In the genomic region with DNA sequence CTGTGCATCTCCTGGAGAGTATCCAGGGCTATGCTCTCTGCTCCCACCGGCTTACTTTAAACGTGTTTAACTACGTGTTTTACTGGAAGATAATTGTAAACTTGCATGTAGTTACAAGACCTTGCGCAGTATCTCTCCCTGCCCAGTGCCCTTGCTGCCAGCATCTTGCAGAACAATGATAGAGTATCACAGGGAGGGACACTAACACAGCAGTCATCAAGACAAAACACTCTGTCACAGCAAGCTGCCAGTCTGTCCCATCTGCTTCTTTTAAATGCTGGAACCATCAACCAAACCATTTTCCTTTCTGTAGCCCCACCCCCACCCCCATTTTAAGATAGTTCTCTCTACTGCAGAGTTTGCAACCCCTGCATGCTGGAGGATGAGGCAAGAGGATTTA, we compare ENCODE assay signal across 14 mouse cellular contexts. TPM values are rescaled to one million over a fixed set of nuclear protein-coding genes. Genes with fewer than 3 reads are reported as not detected.
DNase-seq lines count a peak whose midpoint lies in the region; ATAC-seq and TF ChIP-seq lines count a peak whose summit lies in the region.
"Had no signal": no experiment of that assay in that cellular context is flagged by ENCODE, and none has a peak within 500 bp of the region (broad histone marks: within the 10 kb centered on the region; RNA-seq: fewer than 3 reads in every experiment).

No protein-coding gene starts in this region.

- TF ChIP-seq CTCF in left cerebral cortex, adult 2 months (IDR thresholded peaks at IDR 0.05) = no peak

- H3K27ac ChIP-seq in forebrain, embryonic 14.5 days (ENCODE audit: low read depth, low read length) = 0 out of 2 replicates have a peak overlapping the region, but pooled peaks have one; percentile 39
- no peak overlapping the region for H3K27ac ChIP-seq in forebrain, embryonic 11.5 days (ENCODE audit: low read depth, low read length)
- H3K27ac ChIP-seq in left cerebral cortex, adult 2 months = no peak overlapping the region
- H3K27ac ChIP-seq in neural tube, embryonic 15.5 days (replicated peaks) = peak overlapping the region; percentile 49; the same call in 1 of the 2 replicates
- H3K27ac ChIP-seq: embryonic facial prominence, embryonic 13.5 days; heart, embryonic 15.5 days; intestine, embryonic 15.5 days; limb, embryonic 12.5 days had no signal

- 0 out of 2 replicates have a peak, but pooled peaks cover under 1% of the 10 kb centered on the region for H3K27me3 ChIP-seq in forebrain, embryonic 14.5 days (replicated peaks; ENCODE audit: control insufficient read depth, insufficient read depth, low read length)
- no peaks in the 10 kb centered on the region for H3K27me3 ChIP-seq in forebrain, embryonic 11.5 days (ENCODE audit: control insufficient read depth, insufficient read depth, low read length)
- peaks cover 17% of the 10 kb centered on the region for H3K27me3 ChIP-seq in neural tube, embryonic 15.5 days (replicated peaks)
- H3K27me3 ChIP-seq: intestine, embryonic 15.5 days had no signal

- H3K36me3 ChIP-seq in forebrain, embryonic 14.5 days (ENCODE audit: control insufficient read depth, insufficient read depth, low read length) = no peaks in the 10 kb centered on the region
- no peaks in the 10 kb centered on the region for H3K36me3 ChIP-seq in forebrain, embryonic 11.5 days (ENCODE audit: control insufficient read depth, insufficient read depth, low read length)
- H3K36me3 ChIP-seq in neural tube, embryonic 15.5 days = no peaks in the 10 kb centered on the region
- H3K36me3 ChIP-seq: embryonic facial prominence, embryonic 13.5 days; heart, embryonic 15.5 days; intestine, embryonic 15.5 days; limb, embryonic 12.5 days had no signal

- 67% methylated on average over 4 of the region's 4 CpGs for WGBS in forebrain, embryonic 14.5 days
- 76% methylated on average over 4 of the region's 4 CpGs for WGBS in forebrain, embryonic 11.5 days
- 47% methylated on average over 4 of the region's 4 CpGs for WGBS in neural tube, embryonic 15.5 days

- ATAC-seq in forebrain, embryonic 14.5 days = no peak
- ATAC-seq in forebrain, embryonic 11.5 days (replicated peaks; ENCODE audit: low FRiP score) = no peak
- peak; percentile 62 for ATAC-seq in neural tube, embryonic 15.5 days (ENCODE audit: low FRiP score)
- ATAC-seq: intestine, embryonic 15.5 days had no signal

- no peak for DNase-seq in forebrain, embryonic 14.5 days (ENCODE audit: low spot score)
- no peak for DNase-seq in forebrain, embryonic 11.5 days (ENCODE audit: low spot score)
- peak; percentile 27 for DNase-seq in left cerebral cortex, postnatal 4 days
- DNase-seq in left cerebral cortex, adult 2 months (ENCODE audit: extremely low spot score in 1 of 2, low spot score in 2 of 2) = no peak
- peak; percentile 63 for DNase-seq in liver
- DNase-seq in adrenal gland, postnatal 10 days = no peak
- no peak for DNase-seq in adrenal gland, adult 2 months
- DNase-seq: adrenal gland, adult 8-10 months; lung, postnatal 14 days had no signal

- no peak overlapping the region for H3K4me3 ChIP-seq in forebrain, embryonic 14.5 days (ENCODE audit: low read depth, low read length)
- no peak overlapping the region for H3K4me3 ChIP-seq in forebrain, embryonic 11.5 days (ENCODE audit: low read depth, low read length)
- H3K4me3 ChIP-seq in left cerebral cortex, adult 2 months = no peak overlapping the region
- H3K4me3 ChIP-seq in neural tube, embryonic 15.5 days (replicated peaks) = no peak overlapping the region
- H3K4me3 ChIP-seq: embryonic facial prominence, embryonic 13.5 days; heart, embryonic 15.5 days; intestine, embryonic 15.5 days; limb, embryonic 12.5 days had no signal

- intact Hi-C loops in left cerebral cortex, postnatal 4 days (cut with DNase I) = no loop called here
- intact Hi-C loops in left cerebral cortex, adult 2 months (cut with DNase I) = no loop called here

- H3K4me1 ChIP-seq in forebrain, embryonic 14.5 days (ENCODE audit: control insufficient read depth, insufficient read depth, low read length) = 0 out of 2 replicates have a peak, but pooled peaks cover 3% of the 10 kb centered on the region
- peaks cover 3% of the 10 kb centered on the region; the same call in 1 of the 2 replicates for H3K4me1 ChIP-seq in forebrain, embryonic 11.5 days (replicated peaks; ENCODE audit: control insufficient read depth, insufficient read depth, low read length)
- peaks cover 16% of the 10 kb centered on the region for H3K4me1 ChIP-seq in neural tube, embryonic 15.5 days

- H3K9me3 ChIP-seq in forebrain, embryonic 14.5 days (replicated peaks; ENCODE audit: control insufficient read depth, low read length) = no peaks in the 10 kb centered on the region
- no peaks in the 10 kb centered on the region; the same call in 1 of the 2 replicates for H3K9me3 ChIP-seq in forebrain, embryonic 11.5 days (ENCODE audit: control insufficient read depth, low read length)
- no peaks in the 10 kb centered on the region for H3K9me3 ChIP-seq in neural tube, embryonic 15.5 days (replicated peaks)
- H3K9me3 ChIP-seq: embryonic facial prominence, embryonic 13.5 days; heart, embryonic 15.5 days; intestine, embryonic 15.5 days; limb, embryonic 12.5 days had no signal

- no peak overlapping the region for H3K4me2 ChIP-seq in forebrain, embryonic 14.5 days (ENCODE audit: low read length)
- H3K4me2 ChIP-seq in forebrain, embryonic 11.5 days (ENCODE audit: low read depth, low read length, severe bottlenecking) = no peak overlapping the region
- no peak overlapping the region for H3K4me2 ChIP-seq in neural tube, embryonic 15.5 days
- H3K4me2 ChIP-seq: embryonic facial prominence, embryonic 13.5 days; heart, embryonic 15.5 days; intestine, embryonic 15.5 days; limb, embryonic 12.5 days had no signal

- H3K9ac ChIP-seq in forebrain, embryonic 14.5 days (ENCODE audit: low read length) = no peak overlapping the region
- H3K9ac ChIP-seq in forebrain, embryonic 11.5 days (ENCODE audit: low read length) = no peak overlapping the region
- H3K9ac ChIP-seq in neural tube, embryonic 15.5 days (replicated peaks) = no peak overlapping the region
- H3K9ac ChIP-seq: embryonic facial prominence, embryonic 13.5 days; heart, embryonic 15.5 days; intestine, embryonic 15.5 days; limb, embryonic 12.5 days had no signal

RNA-seq across cellular contexts. Expression of gene Syne3, which starts 6.6 kb away (rescaled TPM):
- polyA plus RNA-seq in forebrain, embryonic 14.5 days (2014; fragmentation: Nextera tagmentation; extraction: Ambion mirVana) = 0.08 and 0.22 TPM in 2 replicates
- polyA plus RNA-seq in forebrain, embryonic 11.5 days (2014; fragmentation: Nextera tagmentation; extraction: Ambion mirVana) = 0.20 and 0.28 TPM in 2 replicates
- total RNA-seq in left cerebral cortex, postnatal 4 days (2021) = 1 to 10 TPM in 1 of 2 experiments, under 1 TPM in 1; 0.82 to 1.4 TPM
- total RNA-seq in left cerebral cortex, adult 2 months (2021) = 1 to 10 TPM; 1.7 to 1.9 TPM
- polyA plus RNA-seq in neural tube, embryonic 15.5 days (2015; fragmentation: Nextera tagmentation; extraction: Ambion mirVana) = 0.28 and 0.66 TPM in 2 replicates
- 1 to 10 TPM; 9.1 to 9.5 TPM for total RNA-seq in adrenal gland, postnatal 10 days (2021)
- total RNA-seq in adrenal gland, adult 2 months (2021) = 10 to 100 TPM in 1 of 2 experiments, 1 to 10 TPM in 1; 9.1 to 16.1 TPM
- 4.3 and 4.5 TPM in 2 replicates for polyA plus RNA-seq in adrenal gland, adult 2 months (2012; rRNA removed)

RNA-seq across cellular contexts. Expression of gene Glrx5, which starts 16.3 kb away (rescaled TPM):
- polyA plus RNA-seq in forebrain, embryonic 14.5 days (2014; fragmentation: Nextera tagmentation; extraction: Ambion mirVana) = 154 and 173 TPM in 2 replicates
- polyA plus RNA-seq in forebrain, embryonic 11.5 days (2014; fragmentation: Nextera tagmentation; extraction: Ambion mirVana) = 188 and 196 TPM in 2 replicates
- total RNA-seq in left cerebral cortex, postnatal 4 days (2021) = 10 to 100 TPM; 50.6 to 56.2 TPM
- total RNA-seq in left cerebral cortex, adult 2 months (2021) = 10 to 100 TPM; 46.0 to 50.2 TPM
- 174 and 186 TPM in 2 replicates for polyA plus RNA-seq in neural tube, embryonic 15.5 days (2015; fragmentation: Nextera tagmentation; extraction: Ambion mirVana)
- total RNA-seq in adrenal gland, postnatal 10 days (2021) = 100 to 1,000 TPM; 158 to 160 TPM
- 100 to 1,000 TPM; 161 to 186 TPM for total RNA-seq in adrenal gland, adult 2 months (2021)
- polyA plus RNA-seq in adrenal gland, adult 2 months (2012; rRNA removed) = 218 and 257 TPM in 2 replicates

Comparison
In these comparisons a context has a peak if more than half of its experiments do, and no peak if none do; other contexts are left out.
1. DNase-seq: peak in left cerebral cortex, postnatal 4 days (single experiment) and liver (single experiment); none in forebrain, embryonic 14.5 days (single experiment), forebrain, embryonic 11.5 days (single experiment), left cerebral cortex, adult 2 months (0 of 2), adrenal gland, postnatal 10 days (single experiment) and adrenal gland, adult 2 months (single experiment).
2. H3K27ac ChIP-seq: peak in forebrain, embryonic 14.5 days (single experiment) and neural tube, embryonic 15.5 days (single experiment); none in forebrain, embryonic 11.5 days (single experiment) and left cerebral cortex, adult 2 months (single experiment).